Mouse (Mus musculus): Measurements from ENCODE around the gene Tesk1. TPM values are rescaled to one million over a fixed set of nuclear protein-coding genes. Genes with fewer than 3 reads are reported as not detected.

The Tesk1 gene
- polyA plus RNA-seq, 1 experiment: 49.2 TPM

- WGBS: 70% methylated on average over 4 of the region's 4 CpGs
- no peak for DNase-seq (ENCODE audit: low read depth, low spot score)
Measured at GRCm38 (mm10) chr4:43418450-43418849, 23.3 kb upstream of the Tesk1 start.

DNA sequence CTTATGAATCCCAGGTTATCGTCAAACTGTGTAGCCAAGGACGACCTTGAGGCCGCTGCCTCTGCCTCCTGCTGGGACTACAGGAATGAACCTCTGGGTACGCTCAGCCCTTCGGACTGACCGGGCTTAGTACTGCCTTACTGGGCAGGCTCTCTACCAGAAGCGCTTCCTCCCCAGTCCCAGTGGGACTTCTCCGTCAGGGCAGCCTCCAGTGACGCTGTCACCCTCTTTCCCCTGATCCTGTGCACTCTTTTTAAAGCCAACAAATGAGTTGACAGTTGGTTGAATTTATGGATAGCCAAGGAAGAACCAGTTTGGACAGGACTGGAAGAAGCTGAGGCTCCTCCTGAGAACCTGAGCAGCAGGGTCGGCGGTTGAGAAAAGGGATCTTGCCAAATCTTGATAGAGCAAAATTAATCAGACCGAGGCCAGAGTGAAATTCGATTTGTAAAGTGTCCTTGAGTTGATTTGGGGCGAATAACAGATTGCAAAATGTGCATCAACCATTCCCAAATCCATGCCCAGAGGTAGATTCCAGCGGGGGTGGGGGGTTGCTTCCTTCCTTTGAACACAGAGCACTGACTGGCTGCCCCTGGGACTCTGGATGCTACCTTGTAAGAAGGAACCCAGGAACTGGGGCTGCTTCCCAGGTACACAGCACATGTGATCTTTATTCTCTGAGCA, 22.6 kb upstream of the Tesk1 start:
- no peak for DNase-seq (ENCODE audit: low read depth, low spot score)
- WGBS: 77% methylated on average over 15 of the region's 15 CpGs

- 49% methylated on average over 9 of the region's 9 CpGs for WGBS
- no peak for DNase-seq (ENCODE audit: low read depth, low spot score)
Measured at GRCm38 (mm10) chr4:43419801-43420281, 21.9 kb upstream of the Tesk1 start.

DNA sequence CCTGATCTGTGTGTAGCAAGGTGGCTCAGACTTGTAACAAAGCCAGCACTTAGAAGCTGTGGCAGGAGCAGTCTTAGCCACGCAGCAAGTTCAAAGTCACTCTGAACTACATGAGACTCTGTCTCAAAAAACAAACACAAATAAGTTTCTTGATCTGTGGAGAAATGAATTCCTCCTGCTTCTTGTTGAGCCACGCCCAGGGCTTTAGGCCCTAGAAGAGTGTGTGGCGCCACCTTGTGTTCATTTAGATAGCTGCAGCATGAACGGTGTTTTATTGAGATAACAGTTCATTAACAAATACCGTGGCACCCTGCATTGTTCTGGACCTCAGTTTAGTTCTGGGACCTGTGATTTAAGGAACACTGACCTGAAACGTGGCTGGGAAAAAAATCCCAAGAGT, 21.4 kb upstream of the Tesk1 start:
- under 1% methylated on average over 6 of the region's 6 CpGs for WGBS
- DNase-seq (ENCODE audit: low read depth, low spot score): peak; percentile 61

DNA sequence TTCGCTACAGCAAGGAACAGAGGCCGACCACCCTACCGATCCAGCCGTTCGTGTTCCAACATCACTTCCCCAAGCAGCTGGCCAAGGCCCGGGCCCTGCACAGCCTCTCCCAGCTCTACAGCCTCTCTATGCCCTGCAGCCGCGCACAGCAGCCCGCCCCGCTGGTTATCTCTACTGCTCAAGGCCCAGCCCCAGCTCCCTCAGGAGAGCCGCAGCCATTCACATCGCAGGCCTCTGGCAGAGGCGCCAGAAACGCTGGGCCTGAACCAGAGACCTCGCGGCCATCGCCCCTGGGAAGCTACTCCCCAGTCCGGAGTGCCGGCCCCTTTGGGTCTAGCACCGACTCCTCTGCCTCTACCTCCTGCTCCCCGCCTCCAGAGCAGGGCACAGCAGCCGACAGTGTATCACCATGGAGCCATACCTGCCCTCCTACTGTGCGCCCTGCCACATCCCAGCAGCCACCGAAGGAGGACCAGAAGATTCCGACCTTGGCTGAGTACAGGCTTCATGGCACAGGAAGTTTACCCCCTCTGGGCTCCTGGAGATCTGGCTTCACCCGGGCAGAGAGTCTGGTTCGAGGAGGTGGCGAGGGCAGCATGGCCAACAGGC, 20.0 kb upstream of the Tesk1 start:
- WGBS: 91% methylated on average over 28 of the region's 28 CpGs
- DNase-seq (ENCODE audit: low read depth, low spot score): no peak

- 85% methylated on average over 20 of the region's 20 CpGs for WGBS
- DNase-seq (ENCODE audit: low read depth, low spot score): no peak
Measured at GRCm38 (mm10) chr4:43423267-43423934, 18.3 kb upstream of the Tesk1 start.

DNA sequence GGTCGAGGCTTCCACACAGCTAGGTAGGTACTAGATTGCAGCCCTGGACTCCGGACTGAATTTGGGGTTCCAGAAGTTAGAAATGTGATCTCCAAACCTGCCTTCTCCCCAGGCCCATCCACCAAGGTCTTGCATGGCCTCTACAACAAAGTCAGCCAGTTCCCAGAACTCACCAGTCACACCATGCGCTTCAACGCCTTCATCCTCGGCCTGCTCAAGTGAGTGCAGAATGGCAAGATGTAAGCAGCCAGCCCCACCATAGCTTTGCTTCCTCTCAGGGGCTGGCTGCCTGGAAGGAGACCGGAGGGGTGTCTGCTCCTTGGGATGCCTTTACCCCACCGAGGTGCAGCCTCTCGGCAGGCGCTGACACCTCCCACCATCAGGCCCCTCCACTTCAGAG, 17.7 kb upstream of the Tesk1 start:
- WGBS: 87% methylated on average over 9 of the region's 9 CpGs

DNA sequence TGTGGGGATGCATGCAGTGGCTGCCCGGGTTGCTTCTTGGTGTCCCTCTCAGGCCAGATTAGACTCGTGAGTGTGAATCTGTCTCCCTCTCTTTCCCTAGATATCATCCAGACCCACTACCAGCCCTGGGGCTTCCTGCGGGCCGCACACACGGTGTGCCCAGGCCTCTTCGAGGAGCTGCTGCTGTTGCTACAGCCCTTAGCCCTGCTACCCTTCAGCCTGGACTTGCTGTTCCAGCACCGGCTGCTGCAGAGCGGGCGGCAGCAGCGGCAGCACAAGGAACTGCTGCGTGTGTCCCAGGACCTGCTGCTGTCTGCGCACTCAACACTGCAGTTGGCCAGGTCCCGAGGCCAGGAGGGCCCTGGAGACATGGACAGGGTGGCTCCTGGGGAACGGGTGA, 16.5 kb upstream of the Tesk1 start:
- WGBS: 70% methylated on average over 14 of the region's 14 CpGs
- DNase-seq (ENCODE audit: low read depth, low spot score): no peak

More for the DNA sequence above, 17.7 kb upstream of the Tesk1 start:
- DNase-seq (ENCODE audit: low read depth, low spot score): no peak

- no peak for DNase-seq (ENCODE audit: low read depth, low spot score)
- 43% methylated on average over 31 of the region's 31 CpGs for WGBS
Measured at GRCm38 (mm10) chr4:43425648-43426380, 15.9 kb upstream of the Tesk1 start.

DNA sequence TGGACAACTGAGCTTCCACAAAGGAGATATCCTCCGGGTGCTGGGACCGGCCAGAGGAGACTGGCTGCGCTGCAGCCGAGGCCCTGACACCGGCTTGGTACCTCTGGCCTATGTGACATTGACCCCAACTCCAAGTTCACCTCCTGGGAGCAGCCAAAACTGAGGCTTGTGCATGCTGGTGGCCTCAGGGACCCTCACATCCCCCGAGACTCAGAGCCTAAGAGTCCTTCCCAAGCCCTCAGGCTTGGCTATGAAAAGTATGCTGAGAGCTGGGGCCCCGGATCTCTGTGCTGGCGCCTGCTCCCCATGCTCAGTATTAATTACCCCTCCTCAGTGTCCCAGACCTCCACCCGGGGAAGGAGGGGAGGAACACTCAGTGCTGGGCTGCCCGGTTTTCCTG, 15.3 kb upstream of the Tesk1 start:
- no peak for DNase-seq (ENCODE audit: low read depth, low spot score)
- 81% methylated on average over 10 of the region's 10 CpGs for WGBS

DNA sequence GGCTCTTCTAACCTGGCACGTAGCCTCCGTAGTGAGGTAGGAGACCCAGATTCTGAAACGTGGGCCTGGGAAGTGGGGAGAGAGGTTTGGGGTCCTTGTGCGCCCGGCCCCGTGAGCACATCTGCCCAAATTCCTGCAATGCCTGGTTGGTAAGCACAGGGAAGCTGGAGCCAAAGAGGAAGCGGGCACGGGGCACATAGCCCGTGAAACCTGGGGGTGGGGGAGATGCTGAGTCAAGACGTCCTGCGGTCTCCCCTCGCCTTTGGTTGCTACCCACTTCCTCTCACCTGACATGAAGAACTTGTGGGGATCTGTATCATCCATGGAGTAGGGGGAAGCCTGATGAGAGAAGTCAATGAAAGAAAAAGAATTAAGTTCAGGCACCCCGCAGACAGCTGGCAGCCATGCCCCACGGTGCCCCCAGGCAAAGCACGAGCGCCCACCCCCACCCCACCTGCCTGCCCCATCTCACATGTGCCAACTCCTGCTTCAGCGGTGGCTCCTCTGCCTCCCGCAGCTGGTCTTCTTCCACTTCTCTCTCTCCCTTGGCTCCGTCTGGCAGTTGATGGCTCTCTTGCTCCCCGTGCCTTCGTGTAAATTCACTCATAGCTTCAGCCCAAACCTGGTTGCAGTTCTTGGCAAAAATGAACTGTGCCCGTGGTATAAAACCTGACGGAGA, 14.1 kb upstream of the Tesk1 start:
- 69% methylated on average over 23 of the region's 23 CpGs for WGBS
- no peak for DNase-seq (ENCODE audit: low read depth, low spot score)

GRCm38 (mm10) chr4:43428180-43428861, 13.4 kb upstream of the Tesk1 start:
- no peak for DNase-seq (ENCODE audit: low read depth, low spot score)
- WGBS: 50% methylated on average over 16 of the region's 16 CpGs

DNA sequence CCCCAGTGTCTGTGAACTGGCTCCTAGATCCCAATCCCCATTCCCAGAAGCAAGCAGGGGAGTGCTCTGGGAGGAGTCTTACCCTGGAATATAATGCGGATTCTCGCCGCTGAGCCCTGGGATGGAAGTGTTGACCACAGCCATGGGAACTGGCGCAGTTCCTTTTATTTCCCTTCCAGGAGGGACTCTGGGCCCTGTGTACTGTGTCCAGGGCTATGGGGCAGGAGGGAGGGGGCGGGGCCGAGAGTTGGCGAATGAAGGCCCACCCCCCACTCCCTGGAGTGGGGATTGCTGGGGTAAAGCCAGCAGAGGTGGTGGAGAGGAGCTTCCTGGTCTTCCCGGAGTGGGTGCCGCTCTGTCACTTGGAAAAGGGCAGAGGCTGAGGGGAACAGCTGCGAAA, 12.8 kb upstream of the Tesk1 start, which contains the start of gene Fam166b:
Fam166b (minus strand) TSS at position 189 of the 400 bp plus-strand sequence.
- 23% methylated on average over 10 of the region's 10 CpGs for WGBS
- DNase-seq (ENCODE audit: low read depth, low spot score): no peak

GRCm38 (mm10) chr4:43431690-43432089, 10.0 kb upstream of the Tesk1 start:
- DNase-seq (ENCODE audit: low read depth, low spot score): peak; percentile 54

DNA sequence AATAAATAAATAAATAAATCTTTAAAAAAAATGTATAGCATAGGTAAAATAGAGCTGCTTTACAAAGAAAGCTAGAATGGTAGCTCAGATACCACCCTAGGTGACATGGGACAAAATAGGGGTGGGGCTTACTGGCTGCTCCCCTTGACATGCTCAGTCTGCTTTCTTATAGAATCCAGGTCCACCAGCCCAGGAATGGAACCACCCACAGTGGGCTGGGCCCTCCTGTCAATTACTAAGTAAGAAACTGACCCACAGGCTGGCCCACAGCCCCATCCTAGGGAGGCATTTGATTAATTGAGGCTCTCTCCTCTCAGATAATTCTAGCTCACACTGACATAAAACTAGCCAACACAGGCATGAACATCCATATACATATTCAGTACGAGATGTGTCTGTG, 8.9 kb upstream of the Tesk1 start:
- WGBS: 77% methylated on average over 1 of the region's 1 CpGs
- DNase-seq (ENCODE audit: low read depth, low spot score): no peak

More at GRCm38 (mm10) chr4:43431690-43432089, 10.0 kb upstream of the Tesk1 start:
- 0% methylated on average over 4 of the region's 4 CpGs for WGBS

- peak; percentile 95 for DNase-seq (ENCODE audit: low read depth, low spot score)
- WGBS: under 1% methylated on average over 33 of the region's 33 CpGs
Measured at GRCm38 (mm10) chr4:43442044-43442443, 305 bp downstream of the Tesk1 start.

GRCm38 (mm10) chr4:43442456-43443361, 970 bp downstream of the Tesk1 start:
- WGBS: under 1% methylated on average over 83 of the region's 88 CpGs

GRCm38 (mm10) chr4:43443511-43443910, 1.8 kb downstream of the Tesk1 start:
- WGBS: under 1% methylated on average over 28 of the region's 28 CpGs
- no peak for DNase-seq (ENCODE audit: low read depth, low spot score)

More at GRCm38 (mm10) chr4:43442456-43443361, 970 bp downstream of the Tesk1 start:
- DNase-seq (ENCODE audit: low read depth, low spot score): peak; percentile 37

Data from large intestine, adult 2 months (tissue).